Mouse (Mus musculus) midbrain, embryonic 12.5 days (tissue): ENCODE results near the gene Mdp1. TPM values are rescaled to one million over a fixed set of nuclear protein-coding genes. Genes with fewer than 3 reads are reported as not detected.

Experiments
- ATAC-seq: fragments of 200-750 bp; cut with Nextera tagmentation; 2 replicates; pipeline ENCODE4 v1.8.0; 2017; ENCODE audit warnings: low read depth, moderate TSS enrichment, moderate library complexity; ENCODE audit not compliant: low FRiP score
- H3K27ac ChIP-seq: fragments of 300-500 bp; sonication (generic); replicated peaks from 2 replicates; pipeline ENCODE4 v1.5.1; 2016; ENCODE audit warnings: mild to moderate bottlenecking
- H3K27me3 ChIP-seq: fragments of 300-500 bp; sonication (generic); 2 replicates; pipeline ENCODE4 v1.6.1; 2016; ENCODE audit warnings: mild to moderate bottlenecking
- H3K36me3 ChIP-seq: fragments of 300-500 bp; sonication (generic); 2 replicates; pipeline ENCODE4 v1.6.1; 2016
- H3K4me1 ChIP-seq: fragments of 300-500 bp; sonication (generic); 2 replicates; pipeline ENCODE4 v1.6.1; 2016
- H3K4me2 ChIP-seq: fragments of 300-500 bp; sonication (generic); replicated peaks from 2 replicates; pipeline ENCODE4 v1.6.1; 2016; ENCODE audit warnings: mild to moderate bottlenecking, moderate library complexity
- H3K4me3 ChIP-seq: fragments of 300-500 bp; sonication (generic); 2 replicates; pipeline ENCODE4 v1.5.1; 2016; ENCODE audit warnings: mild to moderate bottlenecking
- H3K9ac ChIP-seq: fragments of 300-500 bp; sonication (generic); replicated peaks from 2 replicates; pipeline ENCODE4 v1.6.1; 2016; ENCODE audit warnings: mild to moderate bottlenecking, moderate library complexity
- H3K9me3 ChIP-seq: fragments of 300-500 bp; sonication (generic); 2 replicates; pipeline ENCODE4 v1.6.1; 2016; ENCODE audit warnings: mild to moderate bottlenecking
- WGBS: fragments of 180-500 bp; shearing (Covaris S2); methylation state at CpG from one replicate; pipeline ENCODE4 v1.1.7; 2016; 5-methylcytosine and 5-hydroxymethylcytosine counted together
- polyA plus RNA-seq: library from polyadenylated mRNA; unstranded; fragments of >200 nt; fragmentation: Nextera tagmentation; extraction: Ambion mirVana; gene quantifications from 2 replicates; pipeline ENCODE4 v1.2.1, GENCODE M21; 2016

Mdp1 gene
- polyA plus RNA-seq, 1 experiment from 2014 or later = 67.2 TPM

- Histone ChIP-seq H3K36me3 (peaks cover 26% of the 10 kb centered on the region), H3K4me3 (peak overlapping the region; percentile 64), H3K4me2 (peak overlapping the region; percentile 98), H3K9me3 (no peaks in the 10 kb centered on the region), H3K4me1 (peaks cover 25% of the 10 kb centered on the region), H3K9ac (peak overlapping the region; percentile 29), H3K27ac (0 out of 2 replicates have a peak overlapping the region, but pooled peaks have one; percentile 81), H3K27me3 (no peaks in the 10 kb centered on the region)
- no peak for ATAC-seq
- WGBS = 83% methylated on average over 7 of the region's 7 CpGs
These were observed 12.4 kb upstream of the Mdp1 start for GRCm38 (mm10) chr14:55672741-55673060.

- Histone ChIP-seq H3K4me1 (peaks cover 25% of the 10 kb centered on the region), H3K27ac (peak within 1 kb of the TSS; percentile 81), H3K36me3 (peaks cover 22% of the 10 kb centered on the region), H3K4me2 (peak within 1 kb of the TSS; percentile 98), H3K4me3 (peak within 1 kb of the TSS; percentile 64), H3K9ac (peak within 1 kb of the TSS; percentile 93), H3K9me3 (no peaks in the 10 kb centered on the region), H3K27me3 (no peaks in the 10 kb centered on the region)
- WGBS = under 1% methylated on average over 38 of the region's 38 CpGs
- ATAC-seq = peak; percentile 98
These were observed 11.8 kb upstream of the Mdp1 start, which contains the start of the genes Gmpr2 and Nedd8 for GRCm38 (mm10) chr14:55671833-55672740. Gene Gmpr2 (plus strand): TSS chr14:55671941. Gene Nedd8 (minus strand): TSS chr14:55672124.

- H3K27ac ChIP-seq = peak overlapping the region; percentile 81
- under 1% methylated on average over 12 of the region's 12 CpGs for WGBS
- no peaks in the 10 kb centered on the region for H3K9me3 ChIP-seq
- peak overlapping the region; percentile 93 for H3K9ac ChIP-seq
- peak overlapping the region; percentile 64 for H3K4me3 ChIP-seq
- ATAC-seq = peak; percentile 53
- peaks cover 25% of the 10 kb centered on the region for H3K4me1 ChIP-seq
- H3K4me2 ChIP-seq = peak overlapping the region; percentile 98
- peaks cover 20% of the 10 kb centered on the region for H3K36me3 ChIP-seq
- no peaks in the 10 kb centered on the region for H3K27me3 ChIP-seq
These were observed 11.2 kb upstream of the Mdp1 start for GRCm38 (mm10) chr14:55671486-55671832.

- Histone ChIP-seq H3K36me3 (peaks cover 39% of the 10 kb centered on the region), H3K9ac (no peak overlapping the region), H3K9me3 (no peaks in the 10 kb centered on the region), H3K4me3 (peak overlapping the region; percentile 75), H3K4me2 (peak overlapping the region; percentile 58), H3K27ac (peak overlapping the region; percentile 65; the same call in 1 of the 2 replicates), H3K4me1 (0 out of 2 replicates have a peak, but pooled peaks cover 3% of the 10 kb centered on the region), H3K27me3 (no peaks in the 10 kb centered on the region)
- 0 out of 2 replicates have a peak, but pooled peaks have one; percentile 10 for ATAC-seq
- WGBS = 43% methylated on average over 2 of the region's 2 CpGs
These were observed 328 bp upstream of the Mdp1 start for GRCm38 (mm10) chr14:55660636-55661035.

GRCm38 (mm10) chr14:55658011-55658410 is 2.3 kb downstream of the Mdp1 start:
- Histone ChIP-seq H3K36me3 (peaks cover 31% of the 10 kb centered on the region), H3K27me3 (no peaks in the 10 kb centered on the region), H3K9ac (no peak overlapping the region), H3K4me3 (no peak overlapping the region), H3K4me1 (0 out of 2 replicates have a peak, but pooled peaks cover 3% of the 10 kb centered on the region), H3K9me3 (no peaks in the 10 kb centered on the region), H3K27ac (no peak overlapping the region), H3K4me2 (no peak overlapping the region)
- WGBS = 93% methylated on average over 5 of the region's 5 CpGs
- no peak for ATAC-seq

- H3K27me3 ChIP-seq = no peaks in the 10 kb centered on the region
- no peak overlapping the region for H3K4me2 ChIP-seq
- 92% methylated on average over 3 of the region's 3 CpGs for WGBS
- H3K27ac ChIP-seq = no peak overlapping the region
- peaks cover 22% of the 10 kb centered on the region for H3K36me3 ChIP-seq
- H3K4me3 ChIP-seq = no peak overlapping the region
- H3K9me3 ChIP-seq = no peaks in the 10 kb centered on the region
- no peak for ATAC-seq
- no peak overlapping the region for H3K9ac ChIP-seq
- H3K4me1 ChIP-seq = 0 out of 2 replicates have a peak, but pooled peaks cover 3% of the 10 kb centered on the region
These were observed 3.4 kb downstream of the Mdp1 start for GRCm38 (mm10) chr14:55656935-55657334.

- Histone ChIP-seq H3K9me3 (no peaks in the 10 kb centered on the region), H3K27ac (no peak overlapping the region), H3K27me3 (no peaks in the 10 kb centered on the region), H3K4me1 (no peaks in the 10 kb centered on the region), H3K4me3 (no peak overlapping the region), H3K4me2 (no peak overlapping the region), H3K9ac (no peak overlapping the region), H3K36me3 (0 out of 2 replicates have a peak, but pooled peaks cover 2% of the 10 kb centered on the region)
- ATAC-seq = no peak
- 93% methylated on average over 7 of the region's 7 CpGs for WGBS
These were observed 8.8 kb downstream of the Mdp1 start for GRCm38 (mm10) chr14:55651528-55651927.

- no peak within 1 kb of the TSS for H3K9ac ChIP-seq
- 0 out of 2 replicates have a peak, but pooled peaks cover 7% of the 10 kb centered on the region for H3K36me3 ChIP-seq
- no peak within 1 kb of the TSS for H3K4me3 ChIP-seq
- H3K27me3 ChIP-seq = no peaks in the 10 kb centered on the region
- H3K4me2 ChIP-seq = no peak within 1 kb of the TSS
- WGBS = 92% methylated on average over 2 of the region's 2 CpGs
- H3K4me1 ChIP-seq = peaks cover 4% of the 10 kb centered on the region
- H3K9me3 ChIP-seq = no peaks in the 10 kb centered on the region
- H3K27ac ChIP-seq = no peak within 1 kb of the TSS
- ATAC-seq = no peak
These were observed 10.4 kb downstream of the Mdp1 start, which contains the start of gene Tssk4 for GRCm38 (mm10) chr14:55649884-55650283. Gene Tssk4 (plus strand): TSS chr14:55650184.

GRCm38 (mm10) chr14:55644261-55644888 is 15.9 kb downstream of the Mdp1 start:
- Histone ChIP-seq H3K27me3 (no peaks in the 10 kb centered on the region), H3K36me3 (peaks cover 30% of the 10 kb centered on the region), H3K4me1 (peaks cover 21% of the 10 kb centered on the region), H3K4me3 (peak overlapping the region; percentile 95), H3K9me3 (no peaks in the 10 kb centered on the region), H3K9ac (peak overlapping the region; percentile 89), H3K4me2 (peak overlapping the region; percentile 77), H3K27ac (no peak overlapping the region)
- WGBS = 34% methylated on average over 17 of the region's 17 CpGs
- ATAC-seq = no peak

- peak; percentile 90 for ATAC-seq
- Histone ChIP-seq H3K9me3 (no peaks in the 10 kb centered on the region), H3K4me3 (peak within 1 kb of the TSS; percentile 95), H3K4me1 (peaks cover 21% of the 10 kb centered on the region), H3K4me2 (peak within 1 kb of the TSS; percentile 77), H3K36me3 (peaks cover 39% of the 10 kb centered on the region), H3K27me3 (no peaks in the 10 kb centered on the region), H3K27ac (peak within 1 kb of the TSS; percentile 95), H3K9ac (peak within 1 kb of the TSS; percentile 89)
- under 1% methylated on average over 87 of the region's 89 CpGs for WGBS
These were observed 17.0 kb downstream of the Mdp1 start, which contains the start of gene Tm9sf1 for GRCm38 (mm10) chr14:55643060-55643907. Gene Tm9sf1 (minus strand): TSS chr14:55643806.

- peaks cover 45% of the 10 kb centered on the region for H3K36me3 ChIP-seq
- peak overlapping the region; percentile 89 for H3K9ac ChIP-seq
- 23% methylated on average over 8 of the region's 8 CpGs for WGBS
- no peaks in the 10 kb centered on the region for H3K27me3 ChIP-seq
- peak overlapping the region; percentile 77 for H3K4me2 ChIP-seq
- ATAC-seq = peak; percentile 60
- H3K9me3 ChIP-seq = no peaks in the 10 kb centered on the region
- H3K27ac ChIP-seq = peak overlapping the region; percentile 95
- H3K4me1 ChIP-seq = peaks cover 21% of the 10 kb centered on the region
- peak overlapping the region; percentile 95 for H3K4me3 ChIP-seq
These were observed 17.6 kb downstream of the Mdp1 start for GRCm38 (mm10) chr14:55642679-55643059.
